Mouse (Mus musculus): Measurements from ENCODE around the gene Zfp775.

GRCm38 (mm10) chr6:48669446-48669969, 67.6 kb downstream of the Zfp775 start:
- TF ChIP-seq CTCF (IDR thresholded peaks at IDR 0.05): no peak
- no peak for TF ChIP-seq POLR2A (IDR thresholded peaks at IDR 0.05; ENCODE audit: insufficient read depth, low read depth, low read length)
